Comparison of ENCODE assay signal across 13 mouse cellular contexts in the genomic region with DNA sequence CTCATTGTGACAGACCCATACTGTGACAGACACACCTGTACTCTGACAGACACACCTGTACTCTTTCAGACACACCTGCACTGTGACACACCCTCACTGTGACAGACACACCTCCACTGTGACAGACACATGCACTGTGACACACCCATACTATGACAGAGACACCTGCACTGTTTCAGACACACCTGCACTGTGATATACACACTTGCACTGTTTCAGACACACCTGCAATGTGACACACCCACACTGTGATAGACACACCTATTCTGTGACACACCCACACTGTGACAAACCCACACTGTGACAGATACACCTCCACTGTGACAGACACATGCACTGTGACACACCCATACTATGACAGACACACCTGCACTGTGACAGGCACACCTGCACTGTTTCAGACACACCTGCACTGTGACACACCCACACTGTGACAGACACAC. TPM values are rescaled to one million over a fixed set of nuclear protein-coding genes. Genes with fewer than 3 reads are reported as not detected.
A peak's percentile ranks its signal among the peaks of the same experiment; 100 is the strongest.
DNase-seq lines count a peak whose midpoint lies in the region; ATAC-seq and TF ChIP-seq lines count a peak whose summit lies in the region.
"Had no signal": no experiment of that assay in that cellular context is flagged by ENCODE, and none has a peak within 500 bp of the region (broad histone marks: within the 10 kb centered on the region; RNA-seq: fewer than 3 reads in every experiment).

No protein-coding gene starts in this region.

- no peak overlapping the region for H3K9ac ChIP-seq in hindbrain, embryonic 11.5 days (ENCODE audit: low read depth, low read length)
- H3K9ac ChIP-seq in midbrain, embryonic 12.5 days (replicated peaks): no peak overlapping the region
- H3K9ac ChIP-seq in midbrain, embryonic 14.5 days (replicated peaks; ENCODE audit: low read length): no peak overlapping the region
- H3K9ac ChIP-seq in hindbrain, postnatal 0 days (replicated peaks; ENCODE audit: low read length): no peak overlapping the region
- H3K9ac ChIP-seq in stomach, embryonic 14.5 days (replicated peaks; ENCODE audit: low read depth, low read length): no peak overlapping the region

- DNase-seq in hindbrain, embryonic 11.5 days (ENCODE audit: low spot score): no peak
- DNase-seq in hindbrain, embryonic 10.5 days (ENCODE audit: low spot score): no peak
- DNase-seq in midbrain, embryonic 14.5 days: no peak
- DNase-seq in hindbrain, postnatal 0 days (ENCODE audit: low spot score): no peak
- DNase-seq in gastrocnemius, adult 8-10 months (ENCODE audit: low spot score in 2 of 2): no peak
- DNase-seq: adrenal gland, adult 2 months; heart, postnatal 36 days; kidney, postnatal 25 days; thymus, adult 18-20 months had no signal

- no peaks in the 10 kb centered on the region for H3K36me3 ChIP-seq in hindbrain, embryonic 11.5 days (ENCODE audit: control insufficient read depth, insufficient read depth, low read length)
- no peaks in the 10 kb centered on the region for H3K36me3 ChIP-seq in hindbrain, embryonic 10.5 days
- H3K36me3 ChIP-seq in midbrain, embryonic 12.5 days: no peaks in the 10 kb centered on the region
- no peaks in the 10 kb centered on the region for H3K36me3 ChIP-seq in midbrain, embryonic 14.5 days (ENCODE audit: control insufficient read depth, insufficient read depth, low read length)
- no peaks in the 10 kb centered on the region for H3K36me3 ChIP-seq in hindbrain, postnatal 0 days (ENCODE audit: insufficient read depth, low read length)
- H3K36me3 ChIP-seq in stomach, embryonic 14.5 days (ENCODE audit: control insufficient read depth, insufficient read depth, low read length): no peaks in the 10 kb centered on the region

- no peak overlapping the region for H3K4me2 ChIP-seq in hindbrain, embryonic 11.5 days (replicated peaks; ENCODE audit: low read depth, low read length)
- no peak overlapping the region for H3K4me2 ChIP-seq in midbrain, embryonic 12.5 days (replicated peaks)
- H3K4me2 ChIP-seq in midbrain, embryonic 14.5 days (ENCODE audit: low read length): no peak overlapping the region
- H3K4me2 ChIP-seq in hindbrain, postnatal 0 days (ENCODE audit: low read depth, low read length): no peak overlapping the region
- no peak overlapping the region for H3K4me2 ChIP-seq in stomach, embryonic 14.5 days (replicated peaks; ENCODE audit: low read depth, low read length)

- no peaks in the 10 kb centered on the region for H3K27me3 ChIP-seq in hindbrain, embryonic 11.5 days (ENCODE audit: control insufficient read depth, insufficient read depth, low read length)
- no peaks in the 10 kb centered on the region for H3K27me3 ChIP-seq in hindbrain, embryonic 10.5 days (ENCODE audit: insufficient read depth, poor library complexity, severe bottlenecking)
- no peaks in the 10 kb centered on the region for H3K27me3 ChIP-seq in midbrain, embryonic 12.5 days
- H3K27me3 ChIP-seq in midbrain, embryonic 14.5 days (ENCODE audit: control insufficient read depth, insufficient read depth, low read length): no peaks in the 10 kb centered on the region
- H3K27me3 ChIP-seq in hindbrain, postnatal 0 days (ENCODE audit: insufficient read depth, low read length): no peaks in the 10 kb centered on the region
- no peaks in the 10 kb centered on the region for H3K27me3 ChIP-seq in stomach, embryonic 14.5 days (ENCODE audit: control insufficient read depth, insufficient read depth, low read length)

- TF ChIP-seq CTCF in hindbrain, postnatal 0 days (IDR thresholded peaks at IDR 0.05; ENCODE audit: low read depth): no peak

- ATAC-seq in hindbrain, embryonic 11.5 days (ENCODE audit: low FRiP score): 0 out of 2 replicates have a peak, but pooled peaks have one; percentile 22
- peak; percentile 49 for ATAC-seq in midbrain, embryonic 12.5 days (ENCODE audit: low FRiP score, low read depth)
- no peak; the same call in 1 of the 2 replicates for ATAC-seq in midbrain, embryonic 14.5 days (ENCODE audit: low FRiP score, low TSS enrichment)
- 0 out of 2 replicates have a peak, but pooled peaks have one; percentile 29 for ATAC-seq in hindbrain, postnatal 0 days
- peak; percentile 56; the same call in 1 of the 2 replicates for ATAC-seq in stomach, embryonic 14.5 days (ENCODE audit: insufficient number of reproducible peaks, insufficient read depth, low FRiP score, low read depth)
- no peak for ATAC-seq in erythroblast, adult 5-6 weeks (replicated peaks; ENCODE audit: low FRiP score, poor library complexity, severe bottlenecking)

- no peaks in the 10 kb centered on the region for H3K9me3 ChIP-seq in hindbrain, embryonic 11.5 days (ENCODE audit: control insufficient read depth, low read length)
- H3K9me3 ChIP-seq in hindbrain, embryonic 10.5 days: no peaks in the 10 kb centered on the region
- no peaks in the 10 kb centered on the region for H3K9me3 ChIP-seq in midbrain, embryonic 12.5 days
- H3K9me3 ChIP-seq in midbrain, embryonic 14.5 days (ENCODE audit: control insufficient read depth, low read length): no peaks in the 10 kb centered on the region
- H3K9me3 ChIP-seq in hindbrain, postnatal 0 days (ENCODE audit: low read length): no peaks in the 10 kb centered on the region
- no peaks in the 10 kb centered on the region for H3K9me3 ChIP-seq in stomach, embryonic 14.5 days (ENCODE audit: control insufficient read depth, low read depth, low read length)

- H3K4me3 ChIP-seq in hindbrain, embryonic 11.5 days (ENCODE audit: low read depth, low read length): no peak overlapping the region
- H3K4me3 ChIP-seq in hindbrain, embryonic 10.5 days: no peak overlapping the region
- H3K4me3 ChIP-seq in midbrain, embryonic 12.5 days: no peak overlapping the region
- H3K4me3 ChIP-seq in midbrain, embryonic 14.5 days (replicated peaks; ENCODE audit: low read depth, low read length): no peak overlapping the region
- H3K4me3 ChIP-seq in hindbrain, postnatal 0 days (ENCODE audit: low read length): no peak overlapping the region
- no peak overlapping the region for H3K4me3 ChIP-seq in stomach, embryonic 14.5 days (ENCODE audit: low read depth, low read length)
- H3K4me3 ChIP-seq: left cerebral cortex, adult 2 months had no signal

- H3K27ac ChIP-seq in hindbrain, embryonic 11.5 days (ENCODE audit: low read depth, low read length): no peak overlapping the region
- no peak overlapping the region for H3K27ac ChIP-seq in hindbrain, embryonic 10.5 days
- H3K27ac ChIP-seq in midbrain, embryonic 12.5 days (replicated peaks): no peak overlapping the region
- no peak overlapping the region for H3K27ac ChIP-seq in midbrain, embryonic 14.5 days (replicated peaks; ENCODE audit: low read depth, low read length)
- no peak overlapping the region for H3K27ac ChIP-seq in hindbrain, postnatal 0 days
- no peak overlapping the region for H3K27ac ChIP-seq in stomach, embryonic 14.5 days (ENCODE audit: low read length)
- H3K27ac ChIP-seq: left cerebral cortex, adult 2 months had no signal

- H3K4me1 ChIP-seq in hindbrain, embryonic 11.5 days (replicated peaks; ENCODE audit: control insufficient read depth, insufficient read depth, low read length): no peaks in the 10 kb centered on the region
- H3K4me1 ChIP-seq in hindbrain, embryonic 10.5 days (replicated peaks): no peaks in the 10 kb centered on the region
- H3K4me1 ChIP-seq in midbrain, embryonic 12.5 days: no peaks in the 10 kb centered on the region
- H3K4me1 ChIP-seq in midbrain, embryonic 14.5 days (ENCODE audit: control insufficient read depth, insufficient read depth, low read length): no peaks in the 10 kb centered on the region
- H3K4me1 ChIP-seq in hindbrain, postnatal 0 days (ENCODE audit: insufficient read depth, low read length): no peaks in the 10 kb centered on the region
- H3K4me1 ChIP-seq in stomach, embryonic 14.5 days (ENCODE audit: control insufficient read depth, insufficient read depth, low read length): no peaks in the 10 kb centered on the region

RNA-seq across cellular contexts. Expression of a gene that starts 48.9 kb away (rescaled TPM):
- polyA plus RNA-seq in hindbrain, embryonic 11.5 days (2014; fragmentation: Nextera tagmentation; extraction: Ambion mirVana): 1.9 and 3.0 TPM in 2 replicates
- polyA plus RNA-seq in hindbrain, embryonic 10.5 days (2016; fragmentation: Nextera tagmentation; extraction: Ambion mirVana): 1.1 TPM in 2 replicates
- 2.6 and 2.7 TPM in 2 replicates for polyA plus RNA-seq in midbrain, embryonic 12.5 days (2016; fragmentation: Nextera tagmentation; extraction: Ambion mirVana)
- 2.3 and 3.1 TPM in 2 replicates for polyA plus RNA-seq in midbrain, embryonic 14.5 days (2014; fragmentation: Nextera tagmentation; extraction: Ambion mirVana)
- total RNA-seq in hindbrain, postnatal 0 days (2014; rRNA removed): 12.5 and 15.0 TPM in 2 replicates
- polyA plus RNA-seq in hindbrain, postnatal 0 days (2015; fragmentation: Nextera tagmentation; extraction: Ambion mirVana): 1.9 and 2.1 TPM in 2 replicates
- 12.0 and 15.1 TPM in 2 replicates for polyA plus RNA-seq in stomach, embryonic 14.5 days (2014; fragmentation: Nextera tagmentation; extraction: Ambion mirVana)
- total RNA-seq in erythroblast, adult 5-6 weeks (2015; ENCODE audit: low replicate concordance): not detected in 2 replicates
- under 0.01 and 0.28 TPM in 2 replicates for total RNA-seq in erythroblast, adult 5-6 weeks (2017; ENCODE audit: low replicate concordance)
- total RNA-seq in gastrocnemius, adult 8-10 months (2022): 1 to 10 TPM; 1.1 to 2.2 (median 1.6) TPM

Comparison
In these comparisons a context has a peak if more than half of its experiments do, and no peak if none do; other contexts are left out.
1. ATAC-seq: peak in hindbrain, embryonic 11.5 days (single experiment), midbrain, embryonic 12.5 days (single experiment), hindbrain, postnatal 0 days (single experiment) and stomach, embryonic 14.5 days (single experiment); none in midbrain, embryonic 14.5 days (single experiment) and erythroblast, adult 5-6 weeks (single experiment).